Mouse (Mus musculus) kidney, adult 2 months (tissue): ENCODE measurements around the gene L3mbtl4.

Source experiments
- CTCF ChIP-seq: fragments of 200-500 bp; conservative IDR thresholded peaks from 2 replicates; pipeline ENCODE4 v1.5.1; 2011; ENCODE audit warnings: low read depth, mild to moderate bottlenecking, control low read depth, low read length, moderate library complexity, mixed read lengths; ENCODE audit not compliant: insufficient read depth, insufficient read length
- POLR2A ChIP-seq: fragments of 200-500 bp; IDR thresholded peaks from one replicate; pipeline ENCODE4 v1.6.1; 2011; ENCODE audit warnings: low read depth, low read length, control low read depth

DNA sequence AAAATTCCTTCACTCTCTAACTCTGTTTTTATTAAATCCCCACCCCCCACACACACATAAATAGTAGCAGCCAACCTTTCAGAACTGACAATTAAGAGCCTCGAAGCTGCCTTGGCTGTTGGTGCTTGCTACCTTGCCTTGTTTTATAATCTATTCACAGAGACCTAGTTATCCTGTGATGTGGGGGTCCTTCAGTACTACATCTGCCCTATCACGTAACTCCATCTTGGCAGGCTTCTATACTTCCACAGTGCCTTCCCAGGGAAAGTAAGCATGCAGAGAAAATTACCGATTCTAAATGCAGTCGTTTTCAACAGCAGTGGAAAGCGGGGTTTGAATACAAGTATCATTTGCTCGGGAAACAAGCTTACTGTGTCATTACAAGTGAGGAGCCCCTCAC is 476.9 kb downstream of the L3mbtl4 start:
- TF ChIP-seq CTCF (no peak), POLR2A (no peak)
